Mouse (Mus musculus) heart, embryonic 13.5 days (tissue): Measurements from ENCODE around the gene Farsb. TPM values are rescaled to one million over a fixed set of nuclear protein-coding genes. Genes with fewer than 3 reads are reported as not detected.

Source experiments
- ATAC-seq: fragments of 200-750 bp; cut with Nextera tagmentation; 2 replicates; pipeline ENCODE4 v1.8.0; 2017; ENCODE audit warnings: moderate TSS enrichment; ENCODE audit not compliant: insufficient number of reproducible peaks, low FRiP score, low TSS enrichment; ENCODE audit errors: extremely low read depth
- H3K27ac ChIP-seq: fragments of 300-500 bp; sonication (generic); replicated peaks from 2 replicates; pipeline ENCODE4 v1.5.1; 2015; ENCODE audit warnings: moderate library complexity, mild to moderate bottlenecking, inconsistent platforms
- H3K27me3 ChIP-seq: fragments of 300-500 bp; sonication (generic); replicated peaks from 2 replicates; pipeline ENCODE4 v1.6.1; 2015; ENCODE audit warnings: mild to moderate bottlenecking, inconsistent platforms
- H3K36me3 ChIP-seq: fragments of 300-500 bp; sonication (generic); 2 replicates; pipeline ENCODE4 v1.6.1; 2015; ENCODE audit warnings: mild to moderate bottlenecking, inconsistent platforms
- H3K4me1 ChIP-seq: fragments of 300-500 bp; sonication (generic); 2 replicates; pipeline ENCODE4 v1.6.1; 2015; ENCODE audit warnings: inconsistent platforms
- H3K4me2 ChIP-seq: fragments of 300-500 bp; sonication (generic); 2 replicates; pipeline ENCODE4 v1.6.1; 2015; ENCODE audit warnings: inconsistent platforms, mild to moderate bottlenecking, moderate library complexity
- H3K4me3 ChIP-seq: fragments of 300-500 bp; sonication (generic); 2 replicates; pipeline ENCODE4 v1.5.1; 2015; ENCODE audit warnings: moderate library complexity, mild to moderate bottlenecking, inconsistent platforms
- H3K9ac ChIP-seq: fragments of 300-500 bp; sonication (generic); 2 replicates; pipeline ENCODE4 v1.6.1; 2015; ENCODE audit warnings: inconsistent platforms, mild to moderate bottlenecking, moderate library complexity
- H3K9me3 ChIP-seq: fragments of 300-500 bp; sonication (generic); 2 replicates; pipeline ENCODE4 v1.6.1; 2016; ENCODE audit warnings: inconsistent platforms
- WGBS: fragments of 180-500 bp; shearing (Covaris S2); methylation state at CpG from one replicate; pipeline ENCODE4 v1.1.7; 2015; ENCODE audit warnings: mixed read lengths; 5-methylcytosine and 5-hydroxymethylcytosine counted together
- polyA plus RNA-seq: library from polyadenylated mRNA; unstranded; fragments of >200 nt; fragmentation: Nextera tagmentation; extraction: Ambion mirVana; gene quantifications from 2 replicates; pipeline ENCODE4 v1.2.1, GENCODE M21; 2015

Farsb gene
- polyA plus RNA-seq, 1 experiment from 2014 or later: 96.3 TPM

- 58% methylated on average over 3 of the region's 3 CpGs for WGBS
- no peak for ATAC-seq
- H3K27ac ChIP-seq: no peak overlapping the region
Observed at GRCm38 (mm10) chr1:78437150-78437549, 51.5 kb downstream of the Farsb start.

DNA sequence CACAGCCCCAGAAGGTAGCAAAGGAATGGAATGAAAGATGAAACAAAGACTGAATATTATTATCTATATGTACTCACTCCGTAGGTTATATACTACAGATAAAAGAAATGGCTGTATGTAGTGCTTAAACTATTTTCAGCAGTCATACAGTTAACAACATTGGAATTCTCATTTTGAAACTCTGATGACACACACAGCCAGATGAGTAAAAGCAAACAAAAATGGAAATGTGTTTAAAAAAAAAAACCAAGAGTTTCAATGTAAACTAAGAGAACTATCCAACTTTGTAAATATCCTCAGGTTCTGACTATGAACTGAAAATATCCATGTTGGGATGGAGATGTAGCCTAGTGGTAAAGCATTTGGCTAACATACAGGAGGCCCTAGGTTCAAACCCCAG is 52.3 kb downstream of the Farsb start:
- peaks cover 11% of the 10 kb centered on the region for H3K4me1 ChIP-seq
- no peak for ATAC-seq

More at GRCm38 (mm10) chr1:78437150-78437549, 51.5 kb downstream of the Farsb start:
- Histone ChIP-seq H3K4me1 (peaks cover 11% of the 10 kb centered on the region), H3K27me3 (no peaks in the 10 kb centered on the region), H3K36me3 (peaks cover 35% of the 10 kb centered on the region), H3K9ac (no peak overlapping the region), H3K4me2 (no peak overlapping the region), H3K9me3 (no peaks in the 10 kb centered on the region), H3K4me3 (no peak overlapping the region)

GRCm38 (mm10) chr1:78435967-78436366 is 52.7 kb downstream of the Farsb start:
- ATAC-seq: no peak
- H3K36me3 ChIP-seq: peaks cover 34% of the 10 kb centered on the region
- H3K27me3 ChIP-seq: no peaks in the 10 kb centered on the region
- H3K27ac ChIP-seq: no peak overlapping the region
- H3K9me3 ChIP-seq: no peaks in the 10 kb centered on the region
- 66% methylated on average over 2 of the region's 2 CpGs for WGBS
- no peak overlapping the region for H3K4me2 ChIP-seq
- peaks cover 11% of the 10 kb centered on the region for H3K4me1 ChIP-seq
- no peak overlapping the region for H3K4me3 ChIP-seq
- no peak overlapping the region for H3K9ac ChIP-seq

More for the DNA sequence above, 52.3 kb downstream of the Farsb start:
- Histone ChIP-seq H3K4me2 (no peak overlapping the region), H3K9me3 (no peaks in the 10 kb centered on the region), H3K9ac (no peak overlapping the region), H3K27ac (no peak overlapping the region), H3K36me3 (peaks cover 36% of the 10 kb centered on the region), H3K4me3 (no peak overlapping the region), H3K27me3 (no peaks in the 10 kb centered on the region)
- 90% methylated on average over 1 of the region's 1 CpGs for WGBS

DNA sequence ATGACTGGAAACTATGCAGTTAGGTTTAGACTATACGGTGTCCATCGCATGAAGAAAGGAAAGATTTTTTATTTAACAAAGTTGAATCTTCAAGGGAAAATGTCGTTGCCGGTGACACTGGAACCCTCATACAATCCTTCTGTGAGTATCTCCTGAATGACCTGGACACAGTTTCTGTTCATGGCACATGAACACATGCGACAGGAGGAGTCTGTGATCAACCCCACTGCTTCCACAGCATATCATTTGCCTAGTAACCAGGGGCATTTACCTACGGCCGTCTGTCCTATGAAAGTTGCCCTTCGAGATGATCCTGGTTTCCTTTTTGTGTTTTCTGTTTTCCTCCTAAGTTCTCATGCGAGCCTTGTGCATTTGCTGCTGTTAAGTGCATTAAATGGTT is 55.2 kb downstream of the Farsb start:
- Histone ChIP-seq H3K9ac (no peak overlapping the region), H3K27ac (no peak overlapping the region), H3K9me3 (no peaks in the 10 kb centered on the region), H3K36me3 (peaks cover 23% of the 10 kb centered on the region), H3K4me1 (peaks cover 21% of the 10 kb centered on the region), H3K4me3 (no peak overlapping the region), H3K4me2 (no peak overlapping the region), H3K27me3 (no peaks in the 10 kb centered on the region)
- no peak for ATAC-seq
- WGBS: 93% methylated on average over 9 of the region's 9 CpGs

- Histone ChIP-seq H3K9me3 (no peaks in the 10 kb centered on the region), H3K27ac (no peak overlapping the region), H3K4me3 (no peak overlapping the region), H3K9ac (peak overlapping the region; percentile 17; the same call in 1 of the 2 replicates), H3K27me3 (no peaks in the 10 kb centered on the region), H3K4me2 (peak overlapping the region; percentile 20; the same call in 1 of the 2 replicates), H3K36me3 (peaks cover 30% of the 10 kb centered on the region), H3K4me1 (peaks cover 50% of the 10 kb centered on the region)
- 79% methylated on average over 11 of the region's 11 CpGs for WGBS
- ATAC-seq: no peak
Observed at GRCm38 (mm10) chr1:78428851-78429250, 59.8 kb downstream of the Farsb start.

DNA sequence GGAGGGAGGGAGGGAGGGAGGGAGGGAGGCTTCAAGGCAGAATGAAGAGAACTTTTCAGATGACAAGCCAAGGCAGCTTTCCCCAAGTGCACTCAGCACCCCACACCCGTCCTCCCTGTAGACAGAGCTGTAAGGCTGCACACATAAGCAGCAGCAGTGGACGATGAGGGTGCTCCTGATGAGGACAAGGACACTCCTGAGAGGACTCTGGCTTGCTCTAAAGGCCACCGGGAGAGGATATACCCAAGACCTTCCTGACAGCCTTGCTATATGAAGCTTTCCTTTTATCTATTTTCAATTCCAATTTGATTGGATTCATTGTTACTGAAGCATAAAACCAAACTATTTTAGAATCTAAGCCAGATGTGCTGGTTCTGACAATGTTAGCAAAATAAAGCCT is 61.9 kb downstream of the Farsb start:
- no peaks in the 10 kb centered on the region for H3K27me3 ChIP-seq
- no peak overlapping the region for H3K4me2 ChIP-seq
- ATAC-seq: no peak
- no peaks in the 10 kb centered on the region for H3K9me3 ChIP-seq
- 0 out of 2 replicates have a peak overlapping the region, but pooled peaks have one; percentile 53 for H3K27ac ChIP-seq
- H3K4me3 ChIP-seq: no peak overlapping the region
- H3K36me3 ChIP-seq: peaks cover 27% of the 10 kb centered on the region
- 39% methylated on average over 3 of the region's 3 CpGs for WGBS
- no peak overlapping the region for H3K9ac ChIP-seq
- H3K4me1 ChIP-seq: peaks cover 57% of the 10 kb centered on the region

DNA sequence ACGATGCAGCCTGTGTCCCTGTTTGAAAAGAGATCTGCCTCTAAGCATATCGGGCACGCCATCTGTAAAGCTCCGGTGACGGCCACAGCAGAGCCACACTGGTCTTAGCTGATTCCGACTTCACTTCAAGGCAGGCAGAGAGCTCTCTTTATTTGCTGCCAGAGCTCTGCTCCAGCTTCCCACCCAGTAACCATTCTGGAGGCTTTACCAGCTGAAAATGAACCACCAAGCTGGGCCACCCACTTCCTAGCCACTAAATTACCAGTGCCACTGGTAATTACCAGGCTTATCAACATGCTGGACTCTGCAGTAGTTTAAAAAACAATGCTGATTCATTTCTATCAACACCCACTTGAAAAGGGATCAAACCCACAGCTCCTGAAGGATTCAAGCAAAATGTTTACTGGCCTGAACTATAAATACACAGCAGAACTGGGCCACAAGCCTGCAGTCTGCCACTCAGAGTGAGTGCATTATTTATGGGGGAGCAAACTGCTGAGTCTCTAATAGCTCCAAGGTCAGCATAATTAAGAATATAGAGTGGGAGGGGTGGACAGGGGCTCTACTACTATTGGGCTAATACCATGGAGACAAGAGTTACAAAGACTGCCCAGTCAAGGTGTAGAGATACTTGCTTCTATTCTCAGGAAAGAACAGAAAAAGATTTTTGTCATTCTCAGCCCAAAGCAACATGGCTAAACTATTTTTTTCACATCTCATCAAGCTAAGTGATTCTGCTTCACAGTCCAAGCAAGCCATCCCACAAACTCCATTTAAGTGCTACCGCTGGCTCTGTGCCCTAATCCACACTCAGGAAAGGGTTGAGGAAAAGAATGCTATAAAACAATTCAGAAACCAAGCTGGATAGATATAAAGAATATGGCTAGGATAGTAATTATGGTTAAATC is 62.6 kb downstream of the Farsb start:
- peaks cover 27% of the 10 kb centered on the region for H3K36me3 ChIP-seq
- no peaks in the 10 kb centered on the region for H3K27me3 ChIP-seq
- H3K9ac ChIP-seq: no peak overlapping the region
- ATAC-seq: peak; percentile 35; the same call in 1 of the 2 replicates
- H3K4me2 ChIP-seq: peak overlapping the region; percentile 31
- peak overlapping the region; percentile 81 for H3K27ac ChIP-seq
- 53% methylated on average over 7 of the region's 7 CpGs for WGBS
- H3K4me3 ChIP-seq: no peak overlapping the region
- no peaks in the 10 kb centered on the region for H3K9me3 ChIP-seq
- H3K4me1 ChIP-seq: peaks cover 57% of the 10 kb centered on the region

- Histone ChIP-seq H3K4me1 (peaks cover 57% of the 10 kb centered on the region), H3K9ac (no peak overlapping the region), H3K27me3 (no peaks in the 10 kb centered on the region), H3K36me3 (peaks cover 27% of the 10 kb centered on the region), H3K27ac (peak overlapping the region; percentile 81), H3K9me3 (no peaks in the 10 kb centered on the region), H3K4me2 (peak overlapping the region; percentile 31), H3K4me3 (no peak overlapping the region)
- no peak for ATAC-seq
- WGBS: 85% methylated on average over 7 of the region's 7 CpGs
Observed at GRCm38 (mm10) chr1:78425309-78425708, 63.4 kb downstream of the Farsb start.

GRCm38 (mm10) chr1:78424848-78425247 is 63.8 kb downstream of the Farsb start:
- H3K36me3 ChIP-seq: peaks cover 27% of the 10 kb centered on the region
- no peak overlapping the region; the same call in 1 of the 2 replicates for H3K27ac ChIP-seq
- H3K4me1 ChIP-seq: peaks cover 57% of the 10 kb centered on the region
- no peak overlapping the region for H3K4me3 ChIP-seq
- no peak overlapping the region for H3K4me2 ChIP-seq
- no peak overlapping the region for H3K9ac ChIP-seq
- H3K27me3 ChIP-seq: no peaks in the 10 kb centered on the region
- ATAC-seq: no peak
- H3K9me3 ChIP-seq: no peaks in the 10 kb centered on the region
- 85% methylated on average over 4 of the region's 4 CpGs for WGBS

- Histone ChIP-seq H3K4me1 (peaks cover 37% of the 10 kb centered on the region), H3K27ac (no peak overlapping the region), H3K4me2 (no peak overlapping the region), H3K27me3 (no peaks in the 10 kb centered on the region), H3K9ac (no peak overlapping the region), H3K4me3 (no peak overlapping the region), H3K36me3 (peaks cover 27% of the 10 kb centered on the region), H3K9me3 (no peaks in the 10 kb centered on the region)
- WGBS: 72% methylated on average over 2 of the region's 2 CpGs
- no peak for ATAC-seq
Observed at GRCm38 (mm10) chr1:78422576-78422975, 66.1 kb downstream of the Farsb start.

- 91% methylated on average over 5 of the region's 5 CpGs for WGBS
- H3K27me3 ChIP-seq: no peaks in the 10 kb centered on the region
- ATAC-seq: no peak
Observed at GRCm38 (mm10) chr1:78421749-78422148, 66.9 kb downstream of the Farsb start.

More at GRCm38 (mm10) chr1:78421749-78422148, 66.9 kb downstream of the Farsb start:
- Histone ChIP-seq H3K36me3 (peaks cover 27% of the 10 kb centered on the region), H3K9me3 (no peaks in the 10 kb centered on the region), H3K4me1 (peaks cover 32% of the 10 kb centered on the region), H3K4me2 (no peak overlapping the region), H3K9ac (no peak overlapping the region), H3K4me3 (no peak overlapping the region), H3K27ac (no peak overlapping the region)
